Mouse (Mus musculus): ENCODE measurements around the gene Raf1. TPM values are rescaled to one million over a fixed set of nuclear protein-coding genes. Genes with fewer than 3 reads are reported as not detected.

Raf1 gene
- polyA plus RNA-seq, 1 experiment = 1.6 TPM

- H3K4me1 ChIP-seq (ENCODE audit: control insufficient read depth) = peaks cover 11% of the 10 kb centered on the region
- no peak for TF ChIP-seq GATA1 (IDR thresholded peaks at IDR 0.05; ENCODE audit: low read length)
- TF ChIP-seq TAL1 (IDR thresholded peaks at IDR 0.05; ENCODE audit: low read length) = no peak
- no peak overlapping the region for H3K4me3 ChIP-seq (replicated peaks)
- H3K36me3 ChIP-seq (ENCODE audit: control insufficient read depth) = peaks cover 47% of the 10 kb centered on the region
- no peaks in the 10 kb centered on the region for H3K9me3 ChIP-seq (ENCODE audit: control insufficient read depth, low read length)
- no peaks in the 10 kb centered on the region for H3K27me3 ChIP-seq (ENCODE audit: control insufficient read depth)
These were observed 69.0 kb downstream of the Raf1 start for GRCm38 (mm10) chr6:115607429-115607828.

- H3K4me3 ChIP-seq (replicated peaks) = no peak overlapping the region
These were observed 70.0 kb downstream of the Raf1 start for GRCm38 (mm10) chr6:115606461-115606860.

GRCm38 (mm10) chr6:115601715-115602523 is 74.5 kb downstream of the Raf1 start, which contains the start of gene Mkrn2:
Gene Mkrn2 (plus strand): TSS chr6:115601902.
- Histone ChIP-seq H3K36me3 (ENCODE audit: control insufficient read depth) (peaks cover 15% of the 10 kb centered on the region), H3K4me1 (ENCODE audit: control insufficient read depth) (peaks cover 22% of the 10 kb centered on the region)
- TF ChIP-seq TAL1 (IDR thresholded peaks at IDR 0.05; ENCODE audit: low read length) = no peak
- TF ChIP-seq GATA1 (IDR thresholded peaks at IDR 0.05; ENCODE audit: low read length) = no peak

More at GRCm38 (mm10) chr6:115606461-115606860, 70.0 kb downstream of the Raf1 start:
- peaks cover 19% of the 10 kb centered on the region for H3K4me1 ChIP-seq (ENCODE audit: control insufficient read depth)
- H3K9me3 ChIP-seq (ENCODE audit: control insufficient read depth, low read length) = no peaks in the 10 kb centered on the region
- no peak for TF ChIP-seq TAL1 (IDR thresholded peaks at IDR 0.05; ENCODE audit: low read length)
- TF ChIP-seq GATA1 (IDR thresholded peaks at IDR 0.05; ENCODE audit: low read length) = no peak
- peaks cover 39% of the 10 kb centered on the region for H3K36me3 ChIP-seq (ENCODE audit: control insufficient read depth)
- no peaks in the 10 kb centered on the region for H3K27me3 ChIP-seq (ENCODE audit: control insufficient read depth)

GRCm38 (mm10) chr6:115601322-115601714 is 75.1 kb downstream of the Raf1 start:
- TF ChIP-seq TAL1 (IDR thresholded peaks at IDR 0.05; ENCODE audit: low read length) = no peak
- no peak for TF ChIP-seq GATA1 (IDR thresholded peaks at IDR 0.05; ENCODE audit: low read length)
- Histone ChIP-seq H3K9me3 (ENCODE audit: control insufficient read depth, low read length) (peaks cover 2% of the 10 kb centered on the region), H3K36me3 (ENCODE audit: control insufficient read depth) (peaks cover 14% of the 10 kb centered on the region), H3K4me3 (replicated peaks) (peak overlapping the region; percentile 83), H3K4me1 (ENCODE audit: control insufficient read depth) (peaks cover 22% of the 10 kb centered on the region), H3K27me3 (ENCODE audit: control insufficient read depth) (no peaks in the 10 kb centered on the region)

More at GRCm38 (mm10) chr6:115601715-115602523, 74.5 kb downstream of the Raf1 start, which contains the start of gene Mkrn2:
- Histone ChIP-seq H3K27me3 (ENCODE audit: control insufficient read depth) (no peaks in the 10 kb centered on the region), H3K4me3 (replicated peaks) (peak within 1 kb of the TSS; percentile 83), H3K9me3 (ENCODE audit: control insufficient read depth, low read length) (peaks cover 2% of the 10 kb centered on the region)

GRCm38 (mm10) chr6:115595667-115596066 is 80.8 kb downstream of the Raf1 start:
- no peaks in the 10 kb centered on the region for H3K27me3 ChIP-seq (ENCODE audit: control insufficient read depth)
- H3K36me3 ChIP-seq (ENCODE audit: control insufficient read depth) = no peaks in the 10 kb centered on the region
- no peaks in the 10 kb centered on the region for H3K9me3 ChIP-seq (ENCODE audit: control insufficient read depth, low read length)
- H3K4me1 ChIP-seq (ENCODE audit: control insufficient read depth) = peaks cover 4% of the 10 kb centered on the region
- no peak overlapping the region for H3K4me3 ChIP-seq (replicated peaks)
- no peak for TF ChIP-seq TAL1 (IDR thresholded peaks at IDR 0.05; ENCODE audit: low read length)
- TF ChIP-seq GATA1 (IDR thresholded peaks at IDR 0.05; ENCODE audit: low read length) = no peak

- no peaks in the 10 kb centered on the region for H3K27me3 ChIP-seq (ENCODE audit: control insufficient read depth)
- TF ChIP-seq GATA1 (IDR thresholded peaks at IDR 0.05; ENCODE audit: low read length) (no peak), TAL1 (IDR thresholded peaks at IDR 0.05; ENCODE audit: low read length) (no peak)
- no peak overlapping the region for H3K4me3 ChIP-seq (replicated peaks)
- peaks cover 4% of the 10 kb centered on the region for H3K4me1 ChIP-seq (ENCODE audit: control insufficient read depth)
- no peaks in the 10 kb centered on the region for H3K36me3 ChIP-seq (ENCODE audit: control insufficient read depth)
- no peaks in the 10 kb centered on the region for H3K9me3 ChIP-seq (ENCODE audit: control insufficient read depth, low read length)
These were observed 82.0 kb downstream of the Raf1 start for GRCm38 (mm10) chr6:115594463-115594862.

- no peak for TF ChIP-seq TAL1 (IDR thresholded peaks at IDR 0.05; ENCODE audit: low read length)
- TF ChIP-seq GATA1 (IDR thresholded peaks at IDR 0.05; ENCODE audit: low read length) = no peak
- Histone ChIP-seq H3K9me3 (ENCODE audit: control insufficient read depth, low read length) (no peaks in the 10 kb centered on the region), H3K4me3 (replicated peaks) (no peak overlapping the region), H3K27me3 (ENCODE audit: control insufficient read depth) (no peaks in the 10 kb centered on the region), H3K4me1 (ENCODE audit: control insufficient read depth) (peaks cover 4% of the 10 kb centered on the region), H3K36me3 (ENCODE audit: control insufficient read depth) (no peaks in the 10 kb centered on the region)
These were observed 83.2 kb downstream of the Raf1 start for GRCm38 (mm10) chr6:115593252-115593651.

GRCm38 (mm10) chr6:115592458-115592857 is 84.0 kb downstream of the Raf1 start, which contains the start of gene Mkrn2os:
Gene Mkrn2os (minus strand): TSS chr6:115592576.
- Histone ChIP-seq H3K4me3 (replicated peaks) (peak within 1 kb of the TSS; percentile 45), H3K36me3 (ENCODE audit: control insufficient read depth) (no peaks in the 10 kb centered on the region), H3K9me3 (ENCODE audit: control insufficient read depth, low read length) (no peaks in the 10 kb centered on the region), H3K27me3 (ENCODE audit: control insufficient read depth) (no peaks in the 10 kb centered on the region), H3K4me1 (ENCODE audit: control insufficient read depth) (peaks cover 4% of the 10 kb centered on the region)
- TF ChIP-seq GATA1 (IDR thresholded peaks at IDR 0.05; ENCODE audit: low read length) = no peak
- no peak for TF ChIP-seq TAL1 (IDR thresholded peaks at IDR 0.05; ENCODE audit: low read length)

- H3K4me3 ChIP-seq (replicated peaks) = peak overlapping the region; percentile 45
- peaks cover 4% of the 10 kb centered on the region for H3K4me1 ChIP-seq (ENCODE audit: control insufficient read depth)
- no peaks in the 10 kb centered on the region for H3K27me3 ChIP-seq (ENCODE audit: control insufficient read depth)
- H3K36me3 ChIP-seq (ENCODE audit: control insufficient read depth) = no peaks in the 10 kb centered on the region
- H3K9me3 ChIP-seq (ENCODE audit: control insufficient read depth, low read length) = no peaks in the 10 kb centered on the region
- TF ChIP-seq GATA1 (IDR thresholded peaks at IDR 0.05; ENCODE audit: low read length) (no peak), TAL1 (IDR thresholded peaks at IDR 0.05; ENCODE audit: low read length) (no peak)
These were observed 84.6 kb downstream of the Raf1 start for GRCm38 (mm10) chr6:115591692-115592359.

All from erythroblast, embryonic 14.5 days (primary cell).